Mouse (Mus musculus): ENCODE data around the gene Ilf3.

Ilf3 gene

DNA sequence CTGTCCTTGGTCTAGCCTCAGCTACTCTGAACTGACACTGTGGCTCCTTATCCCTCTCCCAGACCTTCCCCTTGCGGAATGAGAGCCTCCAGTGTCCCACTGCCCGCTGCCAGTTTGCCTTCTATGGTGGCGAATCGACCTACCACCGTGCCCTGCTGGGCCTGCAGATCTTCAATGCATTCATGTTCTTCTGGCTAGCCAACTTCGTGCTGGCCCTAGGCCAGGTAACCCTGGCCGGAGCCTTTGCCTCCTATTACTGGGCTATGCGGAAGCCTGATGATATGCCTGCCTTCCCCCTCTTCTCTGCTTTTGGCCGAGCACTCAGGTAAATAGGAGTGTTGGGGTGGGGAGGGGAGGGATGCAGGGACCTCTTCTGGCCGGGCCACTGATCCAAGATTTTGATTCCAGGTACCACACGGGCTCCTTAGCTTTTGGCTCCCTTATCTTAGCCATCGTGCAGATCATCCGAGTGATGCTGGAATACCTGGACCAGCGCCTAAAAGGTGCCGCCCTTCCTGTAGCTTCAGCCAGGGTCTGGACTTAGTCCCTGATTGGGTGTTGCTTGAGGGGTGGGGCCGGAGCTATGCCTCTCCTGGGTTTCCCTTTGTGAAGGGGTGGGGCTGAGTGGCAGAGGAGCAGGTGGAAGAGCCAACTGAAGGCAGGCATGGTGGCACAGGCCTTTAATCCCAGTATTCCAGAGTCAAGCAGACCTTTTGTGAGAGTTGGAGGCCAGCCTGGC, 20.9 kb upstream of the Ilf3 start:
- no peak for DNase-seq (ENCODE audit: low read depth)

DNA sequence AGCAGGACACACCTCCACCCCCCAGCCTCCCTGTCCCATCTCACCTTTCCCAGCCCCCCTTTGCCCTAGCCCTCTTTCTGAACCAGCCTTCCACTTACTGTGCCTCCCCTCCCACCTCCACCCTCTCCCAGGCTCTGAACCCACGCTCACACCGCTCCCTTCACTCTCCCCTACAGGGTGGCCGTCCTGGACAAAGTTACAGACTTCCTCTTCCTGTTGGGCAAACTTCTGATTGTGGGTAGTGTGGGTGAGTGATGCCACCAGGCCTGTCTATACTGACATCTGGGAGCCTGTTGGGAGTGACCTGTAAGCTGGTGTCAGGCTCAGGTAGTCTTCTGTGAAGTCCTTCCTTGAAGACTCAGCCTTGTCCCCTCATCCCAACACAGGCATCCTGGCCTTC, 19.5 kb upstream of the Ilf3 start:
- DNase-seq (ENCODE audit: low read depth), result no peak

DNA sequence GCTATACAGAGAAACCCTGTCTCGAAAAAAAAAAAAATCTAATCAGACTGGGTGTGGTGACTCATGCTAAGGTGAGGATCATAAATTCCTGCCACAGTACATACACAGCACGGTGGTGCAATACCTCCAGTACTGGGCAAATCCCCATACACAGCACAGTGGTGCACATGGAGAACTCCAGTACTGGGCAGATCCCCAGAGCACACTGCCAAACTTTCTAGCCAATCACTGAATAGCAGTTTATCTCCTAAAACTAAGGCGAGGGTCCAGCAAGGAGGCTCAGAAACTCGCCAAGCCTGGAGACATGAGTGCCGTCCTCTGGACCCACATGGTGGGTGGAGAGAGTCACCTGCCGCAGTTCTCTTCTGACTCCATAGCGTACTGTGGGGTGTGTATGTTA, 16.5 kb upstream of the Ilf3 start:
- no peak for DNase-seq (ENCODE audit: low read depth)

DNA sequence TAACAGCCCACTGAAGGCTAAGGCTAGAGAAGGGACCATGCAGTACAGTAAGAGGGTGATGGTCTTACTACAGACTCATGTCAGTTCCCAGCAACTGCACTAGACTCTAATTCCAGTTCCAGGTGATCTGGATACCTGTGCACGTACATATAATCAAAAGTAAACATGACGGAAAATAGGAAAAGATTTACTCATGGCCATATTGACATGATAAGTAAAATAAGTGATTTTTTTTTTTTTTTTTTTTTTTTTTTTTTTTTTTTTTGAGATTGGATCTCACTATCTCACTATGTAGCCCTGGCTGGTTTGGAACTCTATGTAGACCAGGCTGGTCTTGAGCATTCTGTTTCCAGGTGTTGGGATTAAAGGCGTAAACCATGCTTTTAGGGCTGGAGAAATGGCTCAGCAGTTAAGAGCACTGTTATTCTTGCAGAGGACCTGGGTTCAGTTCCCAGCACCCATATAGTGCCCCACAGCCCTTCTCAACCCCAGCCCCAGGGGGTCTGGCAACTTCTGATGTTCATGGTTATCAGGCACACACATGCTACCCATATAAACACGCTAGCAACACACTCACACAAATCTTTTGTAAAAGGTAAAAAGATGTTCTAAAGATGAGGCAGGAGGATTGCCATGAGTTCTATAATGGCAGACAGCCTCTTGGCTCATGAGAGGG, 15.8 kb upstream of the Ilf3 start:
- no peak for DNase-seq (ENCODE audit: low read depth)

DNA sequence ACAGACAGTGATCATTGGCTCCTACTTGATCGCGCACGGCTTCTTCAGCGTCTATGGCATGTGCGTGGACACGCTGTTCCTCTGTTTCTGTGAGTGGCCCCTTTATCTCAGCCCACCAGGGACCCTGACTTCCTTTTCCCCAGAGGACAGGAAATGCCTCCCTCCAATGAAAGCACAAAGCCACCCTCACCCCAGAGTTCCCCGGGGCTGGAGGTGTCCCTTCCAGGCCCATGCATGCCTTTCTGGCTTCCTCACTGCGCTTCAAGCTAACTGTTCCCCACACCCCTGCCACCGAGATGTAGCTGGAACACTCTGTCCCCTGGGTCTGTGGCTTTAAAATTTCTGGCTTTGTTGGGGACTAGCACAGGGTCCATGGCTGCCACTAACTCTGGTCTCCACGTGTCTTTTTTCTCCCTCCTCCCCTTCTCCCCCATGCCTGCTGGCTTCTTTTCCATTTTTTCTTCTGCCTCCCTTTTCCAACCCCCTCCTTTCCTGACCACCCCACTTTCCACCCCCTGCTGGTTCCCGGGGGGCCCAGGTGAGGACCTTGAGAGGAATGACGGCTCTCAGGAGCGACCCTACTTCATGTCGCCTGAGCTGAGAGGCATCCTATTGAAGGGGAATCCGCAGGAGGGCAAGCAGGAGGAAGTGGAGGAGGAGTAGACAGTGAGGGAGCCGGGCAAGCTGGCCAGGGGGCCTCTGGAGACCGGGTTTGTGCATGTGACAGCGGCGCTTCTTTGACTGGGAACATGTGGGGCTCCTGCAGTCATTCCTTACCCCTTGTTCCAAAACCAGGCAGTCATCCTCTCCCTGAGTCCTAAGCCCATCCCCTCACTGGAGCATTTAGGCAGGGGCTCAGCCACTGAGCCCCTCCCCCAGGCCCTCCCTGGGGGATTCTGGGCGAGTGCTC, 15.0 kb upstream of the Ilf3 start:
- DNase-seq (ENCODE audit: low read depth), result no peak

DNA sequence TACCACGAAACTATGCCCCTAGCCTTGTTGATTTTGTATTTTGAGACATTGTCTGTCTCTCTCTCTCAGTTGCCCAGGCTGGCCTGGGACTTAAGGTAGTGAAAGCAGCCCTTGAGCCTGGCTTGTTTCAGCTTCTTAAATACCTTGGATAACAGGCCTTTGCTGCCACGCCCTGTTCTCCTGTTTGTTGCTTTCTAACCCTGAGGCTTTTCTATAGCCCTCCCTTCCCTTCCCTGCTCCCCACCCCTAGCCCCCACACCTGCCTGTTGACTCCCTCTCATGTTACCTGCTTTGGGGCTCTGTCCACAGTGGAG, 14.3 kb upstream of the Ilf3 start:
- DNase-seq (ENCODE audit: low read depth), result no peak

DNA sequence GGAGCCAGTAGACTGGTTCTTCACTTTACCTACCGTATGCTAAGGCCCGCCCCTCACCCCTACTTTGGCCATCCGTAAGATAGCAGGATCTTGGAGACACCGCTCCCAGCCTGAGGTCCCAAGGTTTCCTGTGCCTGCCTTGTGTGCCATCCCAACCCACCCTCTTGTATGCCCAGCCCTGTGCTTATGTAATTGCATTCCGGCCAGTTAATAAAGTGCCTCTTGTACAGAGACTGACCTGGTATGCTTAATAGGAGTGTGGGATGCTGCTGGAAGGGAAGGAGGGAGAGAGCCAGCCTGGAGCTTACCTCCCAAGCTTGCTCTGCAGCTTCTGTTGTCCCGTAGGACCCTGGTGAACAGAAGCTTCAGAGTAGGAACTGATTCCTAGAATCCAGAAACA, 12.9 kb upstream of the Ilf3 start:
- DNase-seq (ENCODE audit: low read depth), result no peak

DNA sequence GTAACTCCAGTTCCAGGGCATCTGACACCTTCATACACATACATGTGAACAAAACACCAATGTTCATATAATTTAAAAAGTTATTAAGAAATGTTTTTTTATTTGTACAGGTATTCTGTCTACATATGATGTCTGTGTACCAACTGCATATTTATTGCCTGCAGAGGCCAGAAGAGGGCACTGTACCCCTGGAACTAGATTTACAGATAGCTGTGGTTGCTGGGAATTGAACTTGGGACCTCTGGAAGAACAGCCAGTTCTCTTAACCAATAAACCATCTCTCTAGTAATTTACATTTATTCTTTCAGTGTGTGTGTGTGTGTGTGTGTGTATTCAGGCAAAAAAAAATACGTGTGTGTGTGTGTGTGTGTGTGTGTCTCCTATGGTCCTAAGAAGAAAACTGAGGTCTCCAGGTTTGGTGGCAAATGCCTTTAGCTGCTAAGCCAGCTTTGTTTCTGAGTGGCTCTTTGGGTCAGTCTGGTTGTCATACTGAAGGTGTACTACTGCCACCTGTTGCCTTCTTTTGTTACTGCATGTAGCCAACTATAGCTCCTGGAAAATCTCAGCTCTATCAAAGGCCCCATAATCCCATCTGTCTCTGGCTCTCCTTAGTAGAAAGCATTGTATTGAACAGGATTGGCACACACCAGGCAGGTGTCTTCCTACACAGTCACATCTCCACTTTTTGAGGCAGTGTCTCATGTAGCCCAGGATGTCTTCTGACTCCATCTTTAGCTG, 10.5 kb upstream of the Ilf3 start:
- DNase-seq (ENCODE audit: low read depth), result peak; percentile 88

DNA sequence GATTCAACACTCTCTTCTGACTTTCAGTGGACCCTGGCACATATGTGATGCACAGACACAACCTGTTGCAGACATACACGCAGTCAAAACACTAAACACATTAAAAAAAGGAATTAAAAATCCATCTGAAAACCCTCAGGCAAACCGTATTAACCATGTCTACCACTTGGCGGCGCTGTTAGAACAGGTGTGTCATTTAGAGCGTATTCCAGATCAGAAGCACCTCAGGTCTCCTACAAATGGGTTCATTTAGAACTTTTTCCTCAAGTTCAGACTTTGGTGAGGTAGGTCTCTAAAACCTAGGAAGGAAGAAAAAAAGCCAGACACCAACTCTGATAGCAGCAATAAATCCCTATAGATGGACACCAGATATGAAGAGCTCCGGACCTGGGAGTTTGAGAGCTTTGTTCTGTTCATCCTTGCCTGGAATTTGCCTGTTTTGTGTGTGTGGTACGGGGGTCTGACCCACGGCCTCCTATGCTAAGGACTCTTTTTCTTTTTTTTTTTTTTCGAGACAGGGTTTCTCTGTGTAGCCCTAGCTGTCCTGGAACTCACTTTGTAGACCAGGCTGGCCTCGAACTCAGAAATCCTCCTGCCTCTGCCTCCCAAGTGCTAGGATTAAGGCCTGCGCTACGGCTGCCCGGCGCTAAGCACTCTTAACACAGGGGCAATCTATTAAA, 990 bp upstream of the Ilf3 start:
- peak; percentile 94 for DNase-seq (ENCODE audit: low read depth)

DNA sequence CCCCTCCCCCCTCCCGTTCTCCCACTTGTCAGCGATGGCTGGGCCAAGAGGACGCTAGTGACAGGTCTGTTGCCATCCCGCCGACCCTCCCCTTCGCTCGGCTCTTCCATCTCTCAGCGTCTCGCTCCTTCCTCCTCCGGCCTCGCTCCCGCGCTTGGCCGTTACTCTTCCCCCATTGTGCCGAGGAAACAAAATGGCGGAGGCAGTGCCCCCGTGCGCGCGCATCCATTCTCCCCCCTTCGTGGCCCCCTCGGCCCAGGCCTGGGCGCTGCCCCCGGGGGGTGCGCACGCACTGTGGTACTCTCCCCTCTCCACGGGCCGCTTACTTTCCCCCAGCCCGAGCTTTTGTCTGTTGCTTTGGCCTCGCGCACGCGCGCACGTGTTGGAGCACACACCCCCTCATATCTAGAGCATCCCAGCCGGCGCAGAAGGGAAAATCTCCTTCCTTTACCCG, 487 bp downstream of the Ilf3 start:
- peak; percentile 88 for DNase-seq (ENCODE audit: low read depth)

DNA sequence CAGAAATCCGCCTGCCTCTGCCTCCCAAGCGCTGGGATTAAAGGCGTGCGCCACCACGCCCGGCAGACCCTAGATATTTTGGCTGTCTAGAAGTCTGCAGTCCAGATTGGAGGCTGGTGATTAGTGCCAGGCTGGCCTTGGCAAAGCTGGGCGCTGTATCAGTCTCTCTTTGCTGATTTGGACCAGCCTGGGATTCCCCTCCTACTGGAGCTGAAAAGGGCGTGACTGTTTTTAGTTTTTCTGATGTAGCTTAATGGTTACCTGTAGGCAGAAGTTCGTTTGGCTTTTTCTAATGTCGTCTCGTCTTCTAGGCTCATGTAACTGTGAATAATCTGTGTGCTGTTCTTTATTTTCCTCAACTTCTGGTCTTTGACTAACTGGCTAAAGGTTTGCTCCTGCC, 1.4 kb downstream of the Ilf3 start:
- peak; percentile 59 for DNase-seq (ENCODE audit: low read depth)

DNA sequence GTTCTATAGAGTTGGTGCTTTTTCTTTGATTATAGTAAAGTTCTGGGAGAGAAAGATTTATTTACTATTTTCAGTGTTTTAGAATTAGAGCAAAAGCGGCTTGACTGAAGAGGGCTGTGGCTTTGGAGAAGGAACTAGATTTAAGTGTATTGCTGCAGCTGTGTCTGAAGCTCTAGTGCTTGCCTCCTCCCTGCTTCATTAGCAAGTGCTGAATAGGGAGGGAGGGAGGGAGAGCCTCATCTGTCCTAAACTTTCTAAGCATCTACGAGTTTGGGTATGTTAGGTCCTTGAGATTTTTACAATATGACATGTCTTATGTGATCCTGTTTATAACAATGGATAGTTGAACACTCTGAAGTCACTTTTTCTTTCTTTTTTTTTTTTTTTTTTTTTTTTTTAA, 3.2 kb downstream of the Ilf3 start:
- DNase-seq (ENCODE audit: low read depth), result no peak

DNA sequence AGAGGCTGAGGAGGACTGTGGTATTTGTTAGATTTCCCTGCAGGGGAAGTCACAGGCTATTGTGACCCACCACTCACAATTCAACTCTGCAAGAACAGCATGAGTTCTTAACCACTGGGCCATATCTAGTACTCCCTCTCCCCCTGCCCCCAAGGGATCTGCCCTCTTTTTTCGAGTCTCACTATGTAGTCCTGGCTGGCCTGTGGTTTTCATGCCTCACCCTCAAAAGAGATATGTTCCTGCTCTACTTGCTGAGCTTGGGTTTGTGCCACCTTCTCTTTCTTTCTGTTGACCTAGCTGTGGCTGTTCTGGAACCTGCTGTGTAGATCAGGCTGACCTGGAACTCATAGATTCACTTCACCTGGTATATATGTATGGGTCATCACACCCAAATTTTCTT, 4.8 kb downstream of the Ilf3 start:
- no peak for DNase-seq (ENCODE audit: low read depth)

DNA sequence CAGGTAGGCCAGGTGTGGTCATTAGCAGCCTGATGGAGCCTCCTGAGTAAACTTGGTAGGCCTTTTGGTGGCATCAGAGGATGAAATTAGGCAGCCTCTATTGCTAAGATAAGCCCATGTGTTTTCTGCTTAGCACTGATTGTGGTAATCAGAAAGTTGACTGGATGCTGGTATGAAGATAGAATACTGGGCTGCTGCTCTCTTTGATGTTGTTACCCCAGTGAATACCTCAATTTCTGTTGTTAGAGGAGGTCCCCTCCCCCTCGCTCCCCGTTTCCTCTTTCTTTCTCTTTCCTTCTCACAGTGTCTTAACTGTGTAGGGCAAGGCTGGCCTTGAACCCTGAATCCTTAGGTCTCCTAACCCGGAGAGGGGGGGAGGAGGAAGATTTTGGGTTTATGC, 11.5 kb downstream of the Ilf3 start:
- peak; percentile 41 for DNase-seq (ENCODE audit: low read depth)

DNA sequence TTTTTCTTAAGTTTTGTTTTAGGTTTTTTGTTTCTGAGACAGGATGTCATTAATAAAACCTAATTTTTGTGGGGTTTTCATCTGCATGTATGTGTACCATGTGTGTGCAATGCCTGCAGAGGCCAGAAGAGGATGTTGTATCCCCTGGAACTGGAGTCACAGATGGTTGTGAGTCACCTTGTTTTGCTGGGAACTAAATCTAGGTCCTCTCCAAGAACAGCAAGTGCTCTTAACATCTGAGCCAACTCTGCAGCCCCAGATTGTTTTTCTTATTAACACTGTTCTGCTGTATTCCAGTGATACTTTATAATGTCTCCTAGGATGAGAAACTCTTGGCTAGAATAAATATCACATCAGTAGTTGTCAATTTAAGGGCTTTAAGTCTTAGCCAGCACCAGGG, 13.2 kb downstream of the Ilf3 start:
- DNase-seq (ENCODE audit: low read depth), result no peak

DNA sequence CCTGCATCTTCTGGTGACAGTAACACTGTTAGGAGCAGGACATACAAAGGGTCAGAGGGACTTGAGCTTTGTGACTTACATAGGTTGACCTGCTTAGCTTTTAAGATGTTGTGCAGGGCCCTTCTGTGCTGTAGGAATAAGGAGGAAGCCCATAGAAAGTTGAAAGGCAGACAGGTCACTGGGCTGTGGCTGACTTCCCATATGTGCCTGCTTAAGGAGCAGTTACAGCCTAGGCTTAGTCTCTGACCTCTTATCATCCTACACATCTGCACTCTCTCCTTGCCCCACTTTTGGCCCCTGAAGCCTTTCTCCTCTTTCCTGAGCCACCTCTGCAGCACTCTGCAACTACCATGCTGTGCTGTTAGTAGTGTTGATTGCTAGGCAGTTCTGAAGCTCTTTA, 16.3 kb downstream of the Ilf3 start:
- no peak for DNase-seq (ENCODE audit: low read depth)

DNA sequence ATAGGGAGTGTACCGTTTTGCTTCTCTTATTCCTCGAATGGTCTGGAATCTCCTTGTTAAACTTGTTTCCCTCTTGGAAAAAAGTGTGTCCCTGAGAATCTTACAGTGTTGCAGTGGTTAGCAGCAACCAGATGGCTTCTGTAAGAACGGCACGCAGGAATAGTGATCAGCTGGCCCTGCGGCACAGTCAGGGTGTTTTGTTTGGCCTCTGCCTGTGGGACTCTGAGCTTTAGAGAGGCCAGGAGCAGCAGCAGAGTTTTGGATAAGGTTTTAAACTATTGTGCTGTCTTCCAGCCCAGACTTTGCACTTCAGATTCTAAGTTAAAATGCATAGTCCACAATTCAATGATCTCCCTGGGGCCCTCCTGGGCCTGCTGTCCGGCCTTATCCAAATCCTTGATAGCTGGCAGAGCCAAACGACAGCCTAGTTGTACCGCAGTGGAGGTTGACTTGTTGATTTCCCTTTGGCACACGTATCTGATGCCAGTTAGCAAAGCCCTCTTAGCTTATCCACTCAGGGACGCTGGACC, 25.0 kb downstream of the Ilf3 start:
- no peak for DNase-seq (ENCODE audit: low read depth)

DNA sequence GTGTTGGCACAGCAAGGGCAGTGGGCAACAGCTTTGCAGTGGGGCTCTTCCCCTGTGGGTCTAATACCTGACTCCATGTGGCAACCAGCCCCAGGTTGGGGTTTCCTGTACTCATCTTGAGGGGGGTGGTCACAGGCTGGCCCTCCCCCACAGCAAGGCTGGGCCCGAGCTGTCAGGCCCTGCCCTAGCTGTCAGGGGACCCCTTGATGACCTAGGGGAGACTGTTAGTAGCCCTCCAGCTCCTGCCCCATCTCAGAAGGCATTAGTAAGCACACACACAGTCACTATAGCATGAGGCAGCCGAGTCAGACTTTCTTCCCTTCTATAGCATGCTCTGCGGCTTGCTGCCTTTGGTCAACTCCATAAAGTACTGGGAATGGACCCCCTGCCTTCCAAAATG, 28.0 kb downstream of the Ilf3 start:
- DNase-seq (ENCODE audit: low read depth), result no peak

DNA sequence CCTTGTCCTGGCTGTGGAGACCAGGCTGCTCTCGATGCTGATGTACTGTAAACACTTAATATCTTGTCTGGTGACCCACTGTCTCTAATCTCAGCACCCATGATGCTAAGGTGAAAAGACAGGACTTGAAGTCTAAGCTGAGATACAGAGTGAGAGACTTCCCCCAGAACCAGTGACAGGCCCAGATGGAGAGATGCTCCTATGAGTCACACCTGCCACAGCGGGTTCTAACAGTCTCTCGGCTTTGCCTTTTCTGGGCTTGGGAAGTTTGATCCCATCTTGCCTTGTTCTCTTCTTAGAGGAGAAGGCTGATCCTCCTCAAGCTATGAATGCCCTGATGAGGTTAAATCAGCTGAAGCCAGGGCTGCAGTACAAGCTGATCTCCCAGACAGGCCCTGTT, 29.5 kb downstream of the Ilf3 start:
- no peak for DNase-seq (ENCODE audit: low read depth)

DNA sequence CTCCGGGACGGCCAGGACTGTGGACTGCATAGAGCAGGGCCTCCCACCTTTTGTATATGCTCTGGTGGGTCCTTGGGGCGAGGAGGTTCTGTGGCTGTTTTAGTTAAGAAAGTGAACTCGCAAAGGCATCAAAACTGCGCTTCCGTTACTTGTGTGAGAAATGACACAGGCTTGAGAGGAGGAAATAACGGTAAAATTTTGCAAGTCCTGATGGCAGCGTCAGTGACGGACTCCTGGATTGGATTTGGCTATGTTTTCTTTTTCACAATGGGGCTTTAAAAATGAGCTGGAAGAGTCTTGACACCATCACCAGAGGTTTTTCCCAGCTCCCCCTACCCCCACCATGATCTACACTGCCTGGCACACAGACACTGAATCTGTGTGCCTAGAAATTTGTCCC, 33.4 kb downstream of the Ilf3 start:
- no peak for DNase-seq (ENCODE audit: low read depth)

DNA sequence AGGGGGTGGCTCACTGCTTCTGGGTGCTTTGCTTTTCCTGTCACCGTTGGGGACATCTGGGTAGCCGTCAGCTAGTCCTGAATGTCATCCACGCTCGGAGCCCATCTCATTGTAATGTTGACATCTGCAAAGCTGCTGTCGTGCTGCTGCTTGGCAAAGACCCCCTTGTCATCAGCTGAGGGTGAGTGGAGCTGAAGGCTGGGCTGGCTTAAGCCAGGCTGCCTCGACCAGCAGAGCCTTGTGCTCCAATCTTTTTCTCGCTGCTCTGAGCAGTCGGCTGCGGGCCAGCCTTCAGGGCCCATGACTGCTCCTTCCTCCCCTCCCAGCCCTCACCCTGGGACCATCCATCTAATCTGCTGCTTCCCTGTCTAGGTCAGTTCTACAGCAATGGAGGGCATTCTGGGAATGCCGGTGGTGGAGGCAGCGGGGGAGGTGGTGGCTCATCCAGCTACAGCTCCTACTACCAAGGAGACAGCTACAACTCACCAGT, 35.1 kb downstream of the Ilf3 start:
- no peak for DNase-seq (ENCODE audit: low read depth)

All from induced T-regulatory cell, adult 2 months (primary cell).